ENCODE assay signal across 12 mouse cellular contexts in genomic region chr5:111630313-111630844, GRCm38 (mm10).
DNase-seq lines count a peak whose midpoint lies in the region; ATAC-seq and TF ChIP-seq lines count a peak whose summit lies in the region.
"Had no signal": no experiment of that assay in that cellular context is flagged by ENCODE, and none has a peak within 500 bp of the region (broad histone marks: within the 10 kb centered on the region; RNA-seq: fewer than 3 reads in every experiment).

No protein-coding gene starts in this region.

- H3K27me3 ChIP-seq in lung, embryonic 14.5 days (ENCODE audit: insufficient read depth, low read length) = no peaks in the 10 kb centered on the region
- no peaks in the 10 kb centered on the region for H3K27me3 ChIP-seq in embryonic facial prominence, embryonic 15.5 days
- no peaks in the 10 kb centered on the region for H3K27me3 ChIP-seq in hindbrain, embryonic 14.5 days (ENCODE audit: control insufficient read depth, insufficient read depth, low read length)
- H3K27me3 ChIP-seq in stomach, embryonic 14.5 days (ENCODE audit: control insufficient read depth, insufficient read depth, low read length) = no peaks in the 10 kb centered on the region

- ATAC-seq in lung, embryonic 14.5 days (ENCODE audit: insufficient read depth) = peak; percentile 24; the same call in 1 of the 2 replicates
- 0 out of 2 replicates have a peak, but pooled peaks have one; percentile 6 for ATAC-seq in embryonic facial prominence, embryonic 15.5 days (ENCODE audit: insufficient number of reproducible peaks, low FRiP score, low TSS enrichment, low read depth)
- ATAC-seq in hindbrain, embryonic 14.5 days (ENCODE audit: low FRiP score) = peak; percentile 31; the same call in 1 of the 2 replicates
- peak; percentile 25; the same call in 1 of the 2 replicates for ATAC-seq in stomach, embryonic 14.5 days (ENCODE audit: insufficient number of reproducible peaks, insufficient read depth, low FRiP score, low read depth)

- WGBS in lung, embryonic 14.5 days = 93% methylated on average over 3 of the region's 3 CpGs
- WGBS in embryonic facial prominence, embryonic 15.5 days = 96% methylated on average over 3 of the region's 3 CpGs
- WGBS in hindbrain, embryonic 14.5 days = 95% methylated on average over 3 of the region's 3 CpGs
- 94% methylated on average over 3 of the region's 3 CpGs for WGBS in stomach, embryonic 14.5 days

- DNase-seq in lung, embryonic 14.5 days = no peak
- no peak for DNase-seq in lung, postnatal 4 days
- DNase-seq in hindbrain, embryonic 14.5 days (ENCODE audit: low spot score) = no peak
- no peak for DNase-seq in thymus, postnatal 14 days
- no peak for DNase-seq in layer of hippocampus, postnatal 14 days (ENCODE audit: low spot score in 2 of 2)
- DNase-seq: cerebellum, postnatal 36 days; heart, adult 11 months; kidney, postnatal 25 days; lung, adult 18-20 months; thymus, adult 2 months had no signal

- no peak overlapping the region for H3K9ac ChIP-seq in lung, embryonic 14.5 days
- H3K9ac ChIP-seq in embryonic facial prominence, embryonic 15.5 days = no peak overlapping the region
- H3K9ac ChIP-seq in hindbrain, embryonic 14.5 days = no peak overlapping the region
- H3K9ac ChIP-seq in stomach, embryonic 14.5 days (replicated peaks; ENCODE audit: low read depth, low read length) = no peak overlapping the region

- no peaks in the 10 kb centered on the region for H3K36me3 ChIP-seq in lung, embryonic 14.5 days (ENCODE audit: insufficient read depth)
- no peaks in the 10 kb centered on the region for H3K36me3 ChIP-seq in embryonic facial prominence, embryonic 15.5 days
- no peaks in the 10 kb centered on the region for H3K36me3 ChIP-seq in hindbrain, embryonic 14.5 days (replicated peaks; ENCODE audit: control insufficient read depth, insufficient read depth)
- no peaks in the 10 kb centered on the region for H3K36me3 ChIP-seq in stomach, embryonic 14.5 days (ENCODE audit: control insufficient read depth, insufficient read depth, low read length)

- H3K27ac ChIP-seq in lung, embryonic 14.5 days (ENCODE audit: low read depth) = no peak overlapping the region
- no peak overlapping the region for H3K27ac ChIP-seq in embryonic facial prominence, embryonic 15.5 days (replicated peaks)
- no peak overlapping the region for H3K27ac ChIP-seq in hindbrain, embryonic 14.5 days
- H3K27ac ChIP-seq in stomach, embryonic 14.5 days (ENCODE audit: low read length) = no peak overlapping the region

- H3K4me1 ChIP-seq in lung, embryonic 14.5 days (ENCODE audit: insufficient read depth) = peaks cover 5% of the 10 kb centered on the region; the same call in 1 of the 2 replicates
- peaks cover 22% of the 10 kb centered on the region for H3K4me1 ChIP-seq in embryonic facial prominence, embryonic 15.5 days
- 0 out of 2 replicates have a peak, but pooled peaks cover 15% of the 10 kb centered on the region for H3K4me1 ChIP-seq in hindbrain, embryonic 14.5 days (replicated peaks; ENCODE audit: control insufficient read depth, insufficient read depth, low read length)
- H3K4me1 ChIP-seq in stomach, embryonic 14.5 days (ENCODE audit: control insufficient read depth, insufficient read depth, low read length) = peaks cover 10% of the 10 kb centered on the region

- no peak overlapping the region for H3K4me3 ChIP-seq in lung, embryonic 14.5 days (ENCODE audit: low read depth, low read length)
- no peak overlapping the region for H3K4me3 ChIP-seq in embryonic facial prominence, embryonic 15.5 days (replicated peaks)
- no peak overlapping the region for H3K4me3 ChIP-seq in hindbrain, embryonic 14.5 days (replicated peaks; ENCODE audit: low read length)
- H3K4me3 ChIP-seq in stomach, embryonic 14.5 days (ENCODE audit: low read depth, low read length) = no peak overlapping the region

- TF ChIP-seq CTCF in lung, embryonic 14.5 days (IDR thresholded peaks at IDR 0.05; ENCODE audit: low read depth) = no peak

- no peak overlapping the region for H3K4me2 ChIP-seq in lung, embryonic 14.5 days
- no peak overlapping the region for H3K4me2 ChIP-seq in embryonic facial prominence, embryonic 15.5 days (replicated peaks)
- no peak overlapping the region for H3K4me2 ChIP-seq in hindbrain, embryonic 14.5 days (replicated peaks)
- H3K4me2 ChIP-seq in stomach, embryonic 14.5 days (replicated peaks; ENCODE audit: low read depth, low read length) = no peak overlapping the region

- H3K9me3 ChIP-seq in lung, embryonic 14.5 days (ENCODE audit: low read depth, low read length) = no peaks in the 10 kb centered on the region; the same call in 1 of the 2 replicates
- H3K9me3 ChIP-seq in embryonic facial prominence, embryonic 15.5 days (replicated peaks) = 0 out of 2 replicates have a peak, but pooled peaks cover 8% of the 10 kb centered on the region
- no peaks in the 10 kb centered on the region for H3K9me3 ChIP-seq in hindbrain, embryonic 14.5 days (ENCODE audit: control insufficient read depth, low read length)
- no peaks in the 10 kb centered on the region for H3K9me3 ChIP-seq in stomach, embryonic 14.5 days (ENCODE audit: control insufficient read depth, low read depth, low read length)
